Mouse (Mus musculus) embryo, embryonic 11.5 days (tissue): ENCODE measurements around the gene Actrt2.

ENCODE experiments used
- DNase-seq: peaks from one replicate; pipeline ENCODE4 v3.0.0-alpha.2; 2012; ENCODE audit warnings: low read depth, low spot score

The Actrt2 gene

DNA sequence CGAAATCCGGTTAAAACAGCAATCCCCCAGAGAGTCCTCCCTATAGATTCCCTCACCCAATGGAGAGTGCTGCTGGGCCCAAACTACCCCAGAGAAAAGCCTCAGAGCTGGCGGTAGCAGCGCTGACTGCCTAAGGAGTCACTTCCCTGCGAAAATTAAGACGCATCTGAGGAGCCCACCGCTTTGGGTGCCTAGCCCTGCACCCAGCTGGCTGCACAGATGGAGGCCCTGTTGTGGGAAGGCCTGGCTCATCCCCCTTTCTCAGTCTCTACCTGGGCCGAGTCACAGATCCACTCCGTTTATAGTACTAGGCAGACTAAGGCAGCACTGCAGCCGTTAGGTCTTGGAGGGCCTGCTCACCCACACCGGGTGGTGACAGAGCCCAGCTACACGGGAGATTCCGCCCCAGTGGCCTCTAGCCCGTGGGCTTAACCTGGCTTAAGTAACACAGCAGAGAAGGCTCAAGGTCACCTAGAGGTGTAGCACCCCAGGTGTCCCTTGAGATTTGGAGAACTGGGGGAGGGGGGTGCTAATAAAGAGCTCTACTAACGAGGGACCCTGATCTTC lies 29.3 kb downstream of the Actrt2 start:
- DNase-seq, result no peak

GRCm38 (mm10) chr4:154637468-154638319 lies 30.0 kb downstream of the Actrt2 start:
- DNase-seq, result no peak

DNA sequence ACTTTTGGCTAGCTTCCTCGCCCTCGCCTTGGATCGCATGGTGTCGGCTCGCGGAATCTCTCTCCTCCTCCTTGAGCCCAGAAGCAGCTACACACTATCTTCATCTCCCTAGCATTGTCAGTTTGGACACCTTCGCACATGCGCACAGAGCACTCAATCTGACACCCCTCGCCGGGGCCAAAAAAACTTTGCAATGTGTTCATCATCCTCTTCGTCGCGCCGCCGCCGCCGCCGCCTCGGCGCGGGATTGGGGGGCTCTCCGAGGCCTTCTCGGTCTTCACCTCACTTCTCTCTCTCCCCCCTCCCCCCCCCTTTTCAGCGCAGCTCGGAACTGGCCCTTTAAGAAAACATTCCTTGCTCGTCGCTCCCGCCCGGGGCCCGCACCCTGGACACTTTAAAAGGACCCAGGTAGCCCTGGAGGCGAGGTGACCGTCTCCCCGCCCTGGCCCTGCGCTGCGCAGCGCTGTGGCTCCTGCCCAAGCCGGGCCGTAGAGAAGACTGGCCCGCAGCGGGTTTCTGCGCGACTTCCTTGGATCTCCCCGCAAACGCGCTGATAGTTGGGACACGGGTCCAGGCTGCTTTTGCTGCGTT lies 30.9 kb downstream of the Actrt2 start, which contains the start of gene Prdm16:
Gene Prdm16 (minus strand): TSS at position 153 of the 591 bp plus-strand sequence.
- DNase-seq, result peak; percentile 59

- DNase-seq, result peak; percentile 61
These were observed 31.6 kb downstream of the Actrt2 start for GRCm38 (mm10) chr4:154636053-154636433.

DNA sequence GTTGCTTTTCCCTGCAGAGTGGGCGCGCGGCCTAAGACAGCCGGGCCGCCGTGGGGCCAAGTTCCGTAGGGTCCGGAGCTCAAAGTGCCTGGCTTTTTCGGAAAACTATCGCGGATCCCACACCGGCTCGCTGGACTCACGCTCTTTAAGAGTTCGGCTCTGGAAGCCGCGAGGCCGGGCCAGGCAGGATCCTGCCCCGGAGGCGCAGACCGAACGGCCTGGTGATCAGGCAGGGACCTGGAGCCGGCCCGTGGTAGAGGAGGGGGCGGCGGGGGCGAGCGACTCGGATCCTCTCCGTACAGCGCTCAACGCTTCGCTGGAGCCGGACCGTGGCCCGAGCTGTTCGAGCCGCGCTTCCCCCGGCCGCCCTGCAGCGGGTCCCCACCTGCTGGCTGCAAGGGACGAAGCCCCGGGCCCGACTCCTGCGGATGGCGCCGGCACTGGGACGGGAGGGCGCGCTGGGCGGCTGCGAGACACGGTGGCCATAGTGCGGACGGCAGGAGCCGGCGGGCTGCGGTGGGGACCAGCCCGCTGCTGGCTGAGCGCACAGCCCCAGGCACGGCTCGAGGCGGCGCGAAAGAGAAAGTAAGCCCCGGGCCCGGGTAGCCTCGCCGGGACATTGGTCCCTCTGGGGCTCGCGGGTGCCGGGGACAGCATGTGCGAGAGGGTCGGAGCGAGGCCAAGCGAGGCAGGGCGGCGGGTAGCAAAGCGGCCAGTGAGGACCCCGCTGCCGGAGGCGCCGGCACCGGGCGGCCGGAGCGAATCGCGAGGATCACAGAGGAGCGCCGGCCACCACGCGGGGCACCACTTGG lies 32.2 kb downstream of the Actrt2 start:
- no peak for DNase-seq

DNA sequence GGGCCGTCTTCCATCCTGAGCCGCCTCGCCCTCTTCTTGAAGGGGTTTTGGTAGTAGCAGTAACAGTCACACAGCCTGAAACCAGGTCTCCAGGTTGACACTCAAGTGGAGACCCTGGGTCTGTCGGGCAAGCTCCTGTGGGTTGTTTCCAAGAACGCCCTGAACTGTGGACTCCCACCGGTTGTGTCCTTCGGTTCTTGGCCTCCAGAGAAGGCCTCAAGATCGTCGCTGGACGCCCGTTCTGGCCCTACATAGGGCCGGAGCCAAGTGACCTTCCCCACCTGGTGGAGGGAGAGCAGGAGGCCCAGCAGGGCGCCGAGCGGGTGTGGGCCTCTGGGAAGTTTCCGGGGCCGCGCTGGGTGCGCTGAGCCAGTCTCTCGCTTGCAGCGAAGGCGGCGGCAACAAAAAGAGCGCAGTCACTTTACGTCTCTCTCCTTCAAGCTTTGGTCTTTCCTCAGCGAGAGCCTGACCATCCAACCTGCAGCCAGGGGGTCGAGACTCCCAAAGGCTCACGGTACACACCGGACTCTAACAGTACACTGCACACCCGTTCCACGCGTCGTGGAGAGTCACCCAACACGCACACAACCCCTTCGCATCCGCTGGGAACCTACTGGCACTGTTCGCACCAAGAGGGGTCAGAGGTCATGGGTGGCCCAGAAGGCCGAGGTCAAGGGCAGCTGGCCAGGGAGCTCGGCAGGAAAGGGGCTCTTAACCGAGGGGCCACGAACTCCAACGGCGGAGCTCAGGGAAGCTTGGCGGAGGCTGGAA lies 33.0 kb downstream of the Actrt2 start:
- no peak for DNase-seq

- DNase-seq, result no peak
These were observed 33.7 kb downstream of the Actrt2 start for GRCm38 (mm10) chr4:154634001-154634400.

GRCm38 (mm10) chr4:154632800-154633764 lies 34.6 kb downstream of the Actrt2 start:
- DNase-seq, result no peak

DNA sequence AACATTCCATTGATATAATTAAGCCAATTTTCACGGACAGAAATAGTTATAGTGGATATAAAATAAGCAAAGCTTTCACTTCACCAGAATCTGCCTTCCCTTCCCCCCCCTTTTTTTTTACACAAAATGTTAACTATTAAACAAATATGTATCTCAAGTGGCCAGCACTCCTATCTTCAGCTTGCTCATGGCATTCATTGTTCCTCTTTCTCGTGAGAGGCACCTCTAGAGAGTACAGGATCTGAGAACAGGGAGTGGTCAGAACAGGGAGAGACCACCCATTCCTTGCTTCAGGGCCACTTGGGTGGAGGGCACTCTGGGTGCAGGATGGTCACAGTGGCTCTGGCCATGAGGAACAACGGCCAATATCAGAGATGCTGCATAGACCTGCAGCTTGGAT lies 36.9 kb downstream of the Actrt2 start:
- DNase-seq, result no peak

- no peak for DNase-seq
These were observed 40.1 kb downstream of the Actrt2 start for GRCm38 (mm10) chr4:154627419-154628142.

DNA sequence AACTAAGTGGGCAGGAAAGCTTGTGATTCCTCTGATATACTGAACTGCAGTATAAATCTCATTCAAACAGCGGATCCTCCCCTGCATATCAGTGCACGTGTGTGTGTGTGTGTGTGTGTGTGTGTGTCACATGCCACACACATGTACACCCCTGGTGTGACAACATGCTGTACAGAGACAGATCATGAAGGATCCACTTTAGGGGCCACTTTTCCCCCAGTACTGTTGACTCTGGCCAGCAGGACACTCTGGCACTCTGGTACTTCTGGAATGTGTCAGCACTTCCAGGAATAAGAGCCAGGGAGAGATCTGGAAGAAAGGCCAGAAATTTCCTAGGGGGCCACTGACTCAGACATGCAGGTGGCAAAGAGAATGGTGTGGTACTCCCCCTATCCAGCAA lies 41.4 kb downstream of the Actrt2 start:
- no peak for DNase-seq

GRCm38 (mm10) chr4:154625710-154626109 lies 42.0 kb downstream of the Actrt2 start:
- no peak for DNase-seq

DNA sequence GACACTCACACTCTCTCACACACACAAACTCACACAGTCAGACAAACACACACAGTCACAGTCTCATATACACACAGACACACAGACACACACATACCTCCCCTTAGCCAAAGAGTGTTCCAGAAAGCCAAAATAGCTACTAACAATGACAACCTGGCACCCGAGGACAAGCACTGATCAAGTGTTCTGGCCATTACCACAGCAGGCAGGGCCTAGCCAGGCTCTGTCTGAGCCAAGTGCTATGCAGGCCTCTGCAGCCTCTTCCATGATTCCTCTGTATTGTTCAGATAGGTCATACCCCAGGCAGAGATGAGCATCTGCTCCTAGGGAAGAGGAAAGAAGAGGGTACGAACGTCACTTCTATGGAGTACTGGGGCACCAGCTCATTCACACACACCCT lies 44.4 kb downstream of the Actrt2 start:
- DNase-seq, result no peak

GRCm38 (mm10) chr4:154622521-154622920 lies 45.1 kb downstream of the Actrt2 start:
- DNase-seq, result no peak
